Mouse (Mus musculus) midbrain, embryonic 12.5 days (tissue): ENCODE measurements around the gene Msh5. TPM values are rescaled to one million over a fixed set of nuclear protein-coding genes. Genes with fewer than 3 reads are reported as not detected.
"Not testable (repeated sequence)": the region's sequence is repeated elsewhere in the genome, so short reads cannot be mapped to it uniquely, and the experiment has no call there.

Source experiments
- ATAC-seq: fragments of 200-750 bp; cut with Nextera tagmentation; 2 replicates; pipeline ENCODE4 v1.8.0; 2017; ENCODE audit warnings: low read depth, moderate TSS enrichment, moderate library complexity; ENCODE audit not compliant: low FRiP score
- H3K27ac ChIP-seq: fragments of 300-500 bp; sonication (generic); replicated peaks from 2 replicates; pipeline ENCODE4 v1.5.1; 2016; ENCODE audit warnings: mild to moderate bottlenecking
- H3K27me3 ChIP-seq: fragments of 300-500 bp; sonication (generic); 2 replicates; pipeline ENCODE4 v1.6.1; 2016; ENCODE audit warnings: mild to moderate bottlenecking
- H3K36me3 ChIP-seq: fragments of 300-500 bp; sonication (generic); 2 replicates; pipeline ENCODE4 v1.6.1; 2016
- H3K4me1 ChIP-seq: fragments of 300-500 bp; sonication (generic); 2 replicates; pipeline ENCODE4 v1.6.1; 2016
- H3K4me2 ChIP-seq: fragments of 300-500 bp; sonication (generic); replicated peaks from 2 replicates; pipeline ENCODE4 v1.6.1; 2016; ENCODE audit warnings: mild to moderate bottlenecking, moderate library complexity
- H3K4me3 ChIP-seq: fragments of 300-500 bp; sonication (generic); 2 replicates; pipeline ENCODE4 v1.5.1; 2016; ENCODE audit warnings: mild to moderate bottlenecking
- H3K9ac ChIP-seq: fragments of 300-500 bp; sonication (generic); replicated peaks from 2 replicates; pipeline ENCODE4 v1.6.1; 2016; ENCODE audit warnings: mild to moderate bottlenecking, moderate library complexity
- H3K9me3 ChIP-seq: fragments of 300-500 bp; sonication (generic); 2 replicates; pipeline ENCODE4 v1.6.1; 2016; ENCODE audit warnings: mild to moderate bottlenecking
- WGBS: fragments of 180-500 bp; shearing (Covaris S2); methylation state at CpG from one replicate; pipeline ENCODE4 v1.1.7; 2016; 5-methylcytosine and 5-hydroxymethylcytosine counted together
- polyA plus RNA-seq: library from polyadenylated mRNA; unstranded; fragments of >200 nt; fragmentation: Nextera tagmentation; extraction: Ambion mirVana; gene quantifications from 2 replicates; pipeline ENCODE4 v1.2.1, GENCODE M21; 2016

Gene Msh5
- polyA plus RNA-seq, 1 experiment from 2014 or later = 7.6 TPM

GRCm38 (mm10) chr17:35016791-35017705, 29.5 kb downstream of the Msh5 start:
- Histone ChIP-seq H3K4me2 (no peak overlapping the region), H3K27me3 (no peaks in the 10 kb centered on the region), H3K9ac (no peak overlapping the region), H3K4me1 (peaks cover 9% of the 10 kb centered on the region; the same call in 1 of the 2 replicates), H3K9me3 (no peaks in the 10 kb centered on the region), H3K4me3 (no peak overlapping the region), H3K36me3 (peaks cover 53% of the 10 kb centered on the region), H3K27ac (no peak overlapping the region)
- ATAC-seq = no peak
- WGBS = 83% methylated on average over 10 of the region's 10 CpGs

DNA sequence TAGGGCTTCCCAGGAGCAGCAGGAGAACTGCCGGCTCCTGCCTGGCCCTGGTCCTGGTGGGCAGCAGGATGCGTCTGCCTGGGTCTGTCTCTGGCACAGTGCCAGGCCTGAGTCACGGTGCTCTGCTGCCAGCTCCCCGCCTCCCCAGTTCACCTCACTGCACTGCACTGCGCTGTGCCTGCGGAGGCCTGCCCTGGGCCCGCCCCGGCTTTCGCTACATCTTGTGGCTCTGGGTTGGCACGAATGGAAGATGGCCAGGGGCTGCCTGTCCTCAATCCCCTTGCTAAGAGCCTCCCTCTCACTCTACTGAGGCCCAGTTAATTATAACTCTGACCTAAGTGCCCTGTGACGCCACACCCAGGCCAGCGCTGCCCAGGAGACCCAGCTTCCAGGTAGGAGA, 30.2 kb downstream of the Msh5 start, which contains the start of gene Vwa7:
Gene Vwa7 (plus strand): TSS at position 204 of the 400 bp plus-strand sequence.
- H3K9me3 ChIP-seq = no peaks in the 10 kb centered on the region
- ATAC-seq = no peak
- no peak within 1 kb of the TSS for H3K27ac ChIP-seq
- no peak within 1 kb of the TSS for H3K9ac ChIP-seq
- H3K36me3 ChIP-seq = peaks cover 60% of the 10 kb centered on the region
- H3K4me3 ChIP-seq = no peak within 1 kb of the TSS
- H3K27me3 ChIP-seq = no peaks in the 10 kb centered on the region
- H3K4me2 ChIP-seq = no peak within 1 kb of the TSS
- 84% methylated on average over 12 of the region's 12 CpGs for WGBS
- H3K4me1 ChIP-seq = peaks cover 5% of the 10 kb centered on the region; the same call in 1 of the 2 replicates

GRCm38 (mm10) chr17:35015296-35015695, 31.2 kb downstream of the Msh5 start:
- ATAC-seq = no peak
- Histone ChIP-seq H3K27ac (no peak overlapping the region), H3K9me3 (no peaks in the 10 kb centered on the region), H3K4me2 (no peak overlapping the region), H3K9ac (no peak overlapping the region), H3K4me3 (no peak overlapping the region), H3K4me1 (no peaks in the 10 kb centered on the region), H3K36me3 (peaks cover 71% of the 10 kb centered on the region), H3K27me3 (no peaks in the 10 kb centered on the region)
- WGBS = 94% methylated on average over 16 of the region's 16 CpGs

DNA sequence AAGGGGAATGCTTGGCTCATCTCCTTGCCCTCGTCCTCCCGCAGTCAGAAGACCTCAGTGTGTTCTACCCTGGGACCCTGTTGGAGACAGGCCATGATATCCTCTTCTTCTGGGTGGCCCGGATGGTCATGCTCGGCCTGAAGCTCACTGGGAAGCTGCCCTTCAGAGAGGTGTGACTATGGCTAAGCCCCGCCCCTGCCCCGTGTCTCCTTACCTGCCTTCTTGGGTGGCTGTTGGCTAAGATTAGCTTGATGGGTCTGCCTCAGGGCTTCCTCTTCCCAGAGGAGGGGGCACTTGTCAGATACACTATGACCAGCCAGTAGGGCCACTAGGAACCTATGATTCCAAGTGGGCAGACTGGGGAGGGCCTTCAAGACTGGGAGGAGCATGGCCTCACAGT, 33.3 kb downstream of the Msh5 start:
- 88% methylated on average over 6 of the region's 6 CpGs for WGBS
- ATAC-seq = no peak
- no peak overlapping the region for H3K9ac ChIP-seq
- no peak overlapping the region for H3K4me3 ChIP-seq
- H3K27me3 ChIP-seq = no peaks in the 10 kb centered on the region
- no peaks in the 10 kb centered on the region for H3K9me3 ChIP-seq
- H3K27ac ChIP-seq = no peak overlapping the region
- no peaks in the 10 kb centered on the region for H3K4me1 ChIP-seq
- H3K36me3 ChIP-seq = peaks cover 92% of the 10 kb centered on the region
- H3K4me2 ChIP-seq = no peak overlapping the region

DNA sequence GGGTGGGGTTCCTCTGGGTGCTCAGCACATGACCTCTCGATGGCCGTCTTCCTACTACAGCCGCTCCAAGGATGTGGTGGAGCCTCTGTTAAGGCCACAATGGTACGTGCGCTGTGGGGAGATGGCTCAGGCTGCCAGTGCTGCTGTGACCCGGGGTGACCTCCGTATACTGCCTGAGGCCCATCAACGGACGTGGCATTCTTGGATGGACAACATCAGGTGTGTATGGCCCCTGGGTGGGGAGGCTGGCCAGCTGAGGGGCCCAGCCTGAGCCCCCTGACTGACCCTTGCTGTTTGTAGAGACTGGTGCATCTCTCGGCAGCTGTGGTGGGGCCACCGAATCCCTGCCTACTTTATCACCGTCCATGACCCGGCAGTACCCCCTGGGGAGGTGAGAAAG, 34.1 kb downstream of the Msh5 start:
- ATAC-seq = no peak
- Histone ChIP-seq H3K36me3 (peaks cover 99% of the 10 kb centered on the region), H3K27me3 (no peaks in the 10 kb centered on the region), H3K4me3 (no peak overlapping the region), H3K4me2 (no peak overlapping the region), H3K4me1 (no peaks in the 10 kb centered on the region), H3K9ac (no peak overlapping the region), H3K9me3 (no peaks in the 10 kb centered on the region), H3K27ac (no peak overlapping the region)
- 93% methylated on average over 13 of the region's 13 CpGs for WGBS

GRCm38 (mm10) chr17:35011440-35011839, 35.1 kb downstream of the Msh5 start:
- 96% methylated on average over 8 of the region's 8 CpGs for WGBS
- Histone ChIP-seq H3K27me3 (no peaks in the 10 kb centered on the region), H3K9me3 (no peaks in the 10 kb centered on the region), H3K4me2 (no peak overlapping the region), H3K4me1 (no peaks in the 10 kb centered on the region), H3K4me3 (no peak overlapping the region), H3K9ac (no peak overlapping the region), H3K36me3 (peaks cover 100% of the 10 kb centered on the region), H3K27ac (no peak overlapping the region)
- ATAC-seq = no peak

- Histone ChIP-seq H3K4me1 (no peaks in the 10 kb centered on the region), H3K27me3 (no peaks in the 10 kb centered on the region), H3K4me2 (no peak overlapping the region), H3K36me3 (peaks cover 98% of the 10 kb centered on the region), H3K9me3 (no peaks in the 10 kb centered on the region), H3K4me3 (no peak overlapping the region), H3K9ac (no peak overlapping the region), H3K27ac (no peak overlapping the region)
- ATAC-seq = no peak
- 89% methylated on average over 7 of the region's 7 CpGs for WGBS
Observed at GRCm38 (mm10) chr17:35009586-35009985, 37.0 kb downstream of the Msh5 start.

DNA sequence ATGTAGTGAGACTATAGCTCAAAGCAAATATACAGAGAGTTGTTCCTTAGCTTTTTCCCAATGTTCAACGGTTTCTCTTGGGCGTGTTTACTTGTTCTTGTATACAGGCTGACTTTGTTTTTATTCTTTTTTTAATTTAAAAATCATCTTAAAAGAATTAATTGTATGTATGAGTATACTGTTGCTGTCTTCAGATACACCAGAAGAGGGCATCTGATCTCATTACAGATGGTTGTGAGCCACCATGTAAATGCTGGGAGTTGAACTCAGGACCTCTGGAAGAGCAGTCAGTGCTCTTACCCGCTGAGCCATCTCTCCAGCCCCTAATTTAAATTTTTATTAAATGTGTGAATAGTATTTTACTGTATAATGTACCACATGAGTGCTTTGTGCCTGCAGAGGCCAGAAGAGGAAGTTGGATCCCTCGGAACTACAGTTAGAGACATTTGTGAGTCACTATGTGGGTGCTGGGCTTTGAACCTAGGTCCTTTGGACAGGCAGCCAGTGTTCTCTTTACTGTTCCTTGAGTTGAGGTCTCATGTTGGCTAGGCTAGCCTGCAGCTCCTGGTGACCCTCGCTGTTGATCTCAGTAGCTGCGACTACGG, 39.1 kb downstream of the Msh5 start:
- Histone ChIP-seq H3K9me3 (no peaks in the 10 kb centered on the region), H3K9ac (no peak overlapping the region), H3K27me3 (no peaks in the 10 kb centered on the region), H3K4me3 (no peak overlapping the region), H3K4me2 (no peak overlapping the region), H3K27ac (no peak overlapping the region), H3K36me3 (peaks cover 83% of the 10 kb centered on the region), H3K4me1 (peaks cover 12% of the 10 kb centered on the region)
- no peak for ATAC-seq
- 96% methylated on average over 7 of the region's 7 CpGs for WGBS

DNA sequence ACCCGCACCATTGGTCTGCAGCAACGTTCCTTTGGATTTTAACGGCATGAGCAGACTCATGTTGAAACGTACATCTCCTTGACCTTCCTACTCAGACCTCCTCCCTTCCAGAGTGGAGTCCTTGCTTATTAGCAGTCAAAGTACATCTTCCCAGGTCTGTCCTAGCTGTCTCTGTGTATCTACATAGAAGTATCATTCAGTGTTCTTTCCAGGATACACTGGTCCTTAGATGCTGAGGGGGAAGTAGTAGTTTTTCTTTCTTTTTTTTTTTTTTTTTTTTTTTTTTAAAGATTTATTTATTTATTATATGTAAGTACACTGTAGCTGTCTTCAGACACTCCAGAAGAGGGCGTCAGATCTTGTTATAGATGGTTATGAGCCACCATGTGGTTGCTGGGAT, 40.6 kb downstream of the Msh5 start:
- H3K27me3 ChIP-seq, ATAC-seq, H3K27ac ChIP-seq, H3K4me2 ChIP-seq, H3K9ac ChIP-seq, H3K4me3 ChIP-seq, H3K9me3 ChIP-seq: not testable (repeated sequence)
- Histone ChIP-seq H3K4me1 (peaks cover 22% of the 10 kb centered on the region), H3K36me3 (peaks cover 68% of the 10 kb centered on the region)
- WGBS = 98% methylated on average over 4 of the region's 5 CpGs

GRCm38 (mm10) chr17:35005158-35005557, 41.4 kb downstream of the Msh5 start:
- no peaks in the 10 kb centered on the region for H3K27me3 ChIP-seq
- no peak overlapping the region for H3K4me2 ChIP-seq
- H3K4me3 ChIP-seq = no peak overlapping the region
- H3K36me3 ChIP-seq = peaks cover 60% of the 10 kb centered on the region
- no peak overlapping the region for H3K27ac ChIP-seq
- no peak overlapping the region for H3K9ac ChIP-seq
- peaks cover 23% of the 10 kb centered on the region for H3K4me1 ChIP-seq
- no peaks in the 10 kb centered on the region for H3K9me3 ChIP-seq
- no peak for ATAC-seq
- WGBS = 95% methylated on average over 10 of the region's 10 CpGs

DNA sequence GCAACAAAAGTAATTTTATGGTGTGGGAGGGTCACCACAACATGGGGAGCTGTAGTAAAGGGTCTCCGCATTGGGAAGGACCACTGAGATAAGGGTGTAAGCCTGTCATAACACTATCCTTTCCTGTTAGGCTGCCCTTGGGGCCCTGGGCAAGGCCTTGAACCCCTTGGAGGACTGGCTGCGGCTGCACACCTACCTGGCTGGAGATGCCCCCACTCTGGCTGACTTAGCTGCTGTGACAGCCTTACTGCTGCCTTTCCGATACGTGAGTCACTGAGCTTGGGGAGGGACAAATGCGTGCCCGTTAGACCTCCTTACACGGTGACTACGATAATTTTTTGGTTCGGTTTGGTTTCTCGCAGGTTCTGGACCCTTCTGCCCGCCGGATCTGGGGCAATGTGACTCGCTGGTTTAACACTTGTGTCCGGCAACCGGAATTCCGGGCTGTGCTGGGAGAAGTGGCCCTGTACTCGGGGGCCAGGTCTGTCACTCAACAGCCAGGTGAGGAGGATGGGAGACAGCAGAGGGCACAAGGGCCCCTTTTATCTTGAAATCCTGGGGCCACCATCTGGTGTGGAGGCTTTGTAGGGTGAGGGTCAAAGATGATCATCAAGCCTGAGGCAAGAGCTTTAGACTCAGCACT, 42.3 kb downstream of the Msh5 start:
- Histone ChIP-seq H3K36me3 (peaks cover 51% of the 10 kb centered on the region), H3K4me2 (no peak overlapping the region), H3K9me3 (no peaks in the 10 kb centered on the region), H3K9ac (no peak overlapping the region), H3K27ac (no peak overlapping the region), H3K27me3 (no peaks in the 10 kb centered on the region), H3K4me3 (no peak overlapping the region), H3K4me1 (peaks cover 32% of the 10 kb centered on the region)
- ATAC-seq = no peak
- 95% methylated on average over 17 of the region's 17 CpGs for WGBS
